Comparison of ENCODE assay signal across 17 mouse cellular contexts in genomic region chr10:117216132-117216495, GRCm38 (mm10). TPM values are rescaled to one million over a fixed set of nuclear protein-coding genes. Genes with fewer than 3 reads are reported as not detected.
DNase-seq lines count a peak whose midpoint lies in the region; ATAC-seq lines count a peak whose summit lies in the region.
"Had no signal": no experiment of that assay in that cellular context is flagged by ENCODE, and none has a peak within 500 bp of the region (broad histone marks: within the 10 kb centered on the region; RNA-seq: fewer than 3 reads in every experiment).

No protein-coding gene starts in this region.

- WGBS in liver, embryonic 15.5 days (ENCODE audit: insufficient replicate concordance): 74% methylated on average over 9 of the region's 9 CpGs
- 87% methylated on average over 9 of the region's 9 CpGs for WGBS in liver, embryonic 12.5 days (ENCODE audit: insufficient replicate concordance)
- WGBS in forebrain, embryonic 12.5 days: 98% methylated on average over 9 of the region's 9 CpGs

- no peaks in the 10 kb centered on the region for H3K9me3 ChIP-seq in liver, embryonic 15.5 days (replicated peaks)
- no peaks in the 10 kb centered on the region for H3K9me3 ChIP-seq in liver, embryonic 12.5 days (replicated peaks)
- H3K9me3 ChIP-seq in forebrain, embryonic 12.5 days: no peaks in the 10 kb centered on the region
- H3K9me3 ChIP-seq: heart, embryonic 15.5 days; limb, embryonic 10.5 days; midbrain, embryonic 10.5 days; neural tube, embryonic 13.5 days had no signal

- H3K36me3 ChIP-seq in liver, embryonic 15.5 days (replicated peaks): peaks cover 74% of the 10 kb centered on the region
- peaks cover 87% of the 10 kb centered on the region for H3K36me3 ChIP-seq in liver, embryonic 12.5 days
- peaks cover 72% of the 10 kb centered on the region for H3K36me3 ChIP-seq in forebrain, embryonic 12.5 days (replicated peaks)

- H3K4me3 ChIP-seq in liver, embryonic 15.5 days (replicated peaks): no peak overlapping the region
- H3K4me3 ChIP-seq in liver, embryonic 12.5 days: no peak overlapping the region
- no peak overlapping the region for H3K4me3 ChIP-seq in forebrain, embryonic 12.5 days (replicated peaks)
- H3K4me3 ChIP-seq: heart, embryonic 15.5 days; layer of hippocampus, adult 2 months; limb, embryonic 10.5 days; midbrain, embryonic 10.5 days; neural tube, embryonic 13.5 days had no signal

- DNase-seq in c-Kit-positive CD71-negative TER-119-negative erythroid progenitor cells, embryonic 14.5 days (ENCODE audit: low read depth): peak; percentile 37
- peak; percentile 44 for DNase-seq in thymus, postnatal 14 days
- no peak for DNase-seq in urinary bladder, postnatal 25 days (ENCODE audit: low spot score)
- DNase-seq in frontal cortex, postnatal 10 days (ENCODE audit: low spot score in 2 of 2): no peak
- DNase-seq: adrenal gland, adult 8-10 months had no signal

- peak; percentile 33; the same call in 1 of the 2 replicates for ATAC-seq in liver, embryonic 15.5 days (ENCODE audit: insufficient read depth)
- no peak for ATAC-seq in liver, embryonic 12.5 days
- peak; percentile 77 for ATAC-seq in monocyte, adult 5-6 weeks (replicated peaks; ENCODE audit: insufficient number of reproducible peaks, low FRiP score, low TSS enrichment, poor library complexity, severe bottlenecking)
- ATAC-seq in forebrain, embryonic 12.5 days (ENCODE audit: low FRiP score): no peak
- ATAC-seq: Patski had no signal

- H3K4me1 ChIP-seq in liver, embryonic 15.5 days (replicated peaks): peaks cover 13% of the 10 kb centered on the region
- H3K4me1 ChIP-seq in liver, embryonic 12.5 days: peaks cover 7% of the 10 kb centered on the region; the same call in 1 of the 2 replicates
- no peaks in the 10 kb centered on the region for H3K4me1 ChIP-seq in forebrain, embryonic 12.5 days
- H3K4me1 ChIP-seq: limb, embryonic 10.5 days; midbrain, embryonic 10.5 days; neural tube, embryonic 13.5 days had no signal

- H3K9ac ChIP-seq in liver, embryonic 15.5 days: no peak overlapping the region
- no peak overlapping the region for H3K9ac ChIP-seq in liver, embryonic 12.5 days
- H3K9ac ChIP-seq in forebrain, embryonic 12.5 days: no peak overlapping the region
- H3K9ac ChIP-seq: heart, embryonic 15.5 days; neural tube, embryonic 13.5 days had no signal

- H3K27ac ChIP-seq in liver, embryonic 15.5 days (replicated peaks): peak overlapping the region; percentile 38
- no peak overlapping the region for H3K27ac ChIP-seq in liver, embryonic 12.5 days
- H3K27ac ChIP-seq in forebrain, embryonic 12.5 days: no peak overlapping the region
- H3K27ac ChIP-seq: heart, embryonic 15.5 days; layer of hippocampus, adult 2 months; limb, embryonic 10.5 days; midbrain, embryonic 10.5 days; neural tube, embryonic 13.5 days had no signal

- H3K4me2 ChIP-seq in liver, embryonic 15.5 days: no peak overlapping the region
- no peak overlapping the region for H3K4me2 ChIP-seq in liver, embryonic 12.5 days
- H3K4me2 ChIP-seq in forebrain, embryonic 12.5 days: no peak overlapping the region
- H3K4me2 ChIP-seq: heart, embryonic 15.5 days; neural tube, embryonic 13.5 days had no signal

- no peaks in the 10 kb centered on the region for H3K27me3 ChIP-seq in liver, embryonic 15.5 days
- no peaks in the 10 kb centered on the region for H3K27me3 ChIP-seq in liver, embryonic 12.5 days (replicated peaks)
- no peaks in the 10 kb centered on the region for H3K27me3 ChIP-seq in forebrain, embryonic 12.5 days
- H3K27me3 ChIP-seq: heart, embryonic 15.5 days; neural tube, embryonic 13.5 days; Patski had no signal

RNA-seq across cellular contexts. Expression of gene Yeats4, which starts 8.2 kb away (rescaled TPM):
- 34.3 and 35.7 TPM in 2 replicates for polyA plus RNA-seq in liver, embryonic 15.5 days (2015; fragmentation: Nextera tagmentation; extraction: Ambion mirVana)
- polyA plus RNA-seq in liver, embryonic 12.5 days (2016; fragmentation: Nextera tagmentation; extraction: Ambion mirVana): 54.0 and 61.9 TPM in 2 replicates
- 75.3 to 119 TPM (median 109 TPM) in 3 replicates for total RNA-seq in monocyte, adult 5-6 weeks (2017)
- polyA plus RNA-seq in forebrain, embryonic 12.5 days (2016; fragmentation: Nextera tagmentation; extraction: Ambion mirVana): 140 and 144 TPM in 2 replicates

RNA-seq across cellular contexts. Expression of gene 9530003J23Rik, which starts 22.4 kb away (rescaled TPM):
- polyA plus RNA-seq in liver, embryonic 15.5 days (2015; fragmentation: Nextera tagmentation; extraction: Ambion mirVana): not detected in 2 replicates
- polyA plus RNA-seq in liver, embryonic 12.5 days (2016; fragmentation: Nextera tagmentation; extraction: Ambion mirVana): not detected in 2 replicates
- total RNA-seq in monocyte, adult 5-6 weeks (2017): not detected in 3 replicates
- not detected in 2 replicates for polyA plus RNA-seq in forebrain, embryonic 12.5 days (2016; fragmentation: Nextera tagmentation; extraction: Ambion mirVana)
- total RNA-seq: adrenal gland, adult 8-10 months; gastrocnemius, postnatal 10 days; layer of hippocampus, adult 2 months had no signal
- polyA plus RNA-seq: heart, embryonic 15.5 days; intestine, embryonic 14.5 days; limb, embryonic 10.5 days; midbrain, embryonic 10.5 days; neural tube, embryonic 13.5 days had no signal

Comparison
In these comparisons a context has a peak if more than half of its experiments do, and no peak if none do; other contexts are left out.
1. ATAC-seq: peak in liver, embryonic 15.5 days (single experiment) and monocyte, adult 5-6 weeks (single experiment); none in liver, embryonic 12.5 days (single experiment) and forebrain, embryonic 12.5 days (single experiment).
2. DNase-seq: peak in c-Kit-positive CD71-negative TER-119-negative erythroid progenitor cells, embryonic 14.5 days (single experiment) and thymus, postnatal 14 days (single experiment); none in urinary bladder, postnatal 25 days (single experiment) and frontal cortex, postnatal 10 days (0 of 2).